14 mouse cellular contexts compared by ENCODE assay signal in genomic region chr2:68819040-68819439, GRCm38 (mm10).
"Had no signal": no experiment of that assay in that cellular context is flagged by ENCODE, and none has a peak within 500 bp of the region (broad histone marks: within the 10 kb centered on the region; RNA-seq: fewer than 3 reads in every experiment).

No protein-coding gene starts in this region.

- H3K9me3 ChIP-seq: midbrain, embryonic 13.5 days; neural tube, embryonic 12.5 days had no signal

- DNase-seq: lung, adult 18-20 months; lung, embryonic 14.5 days; lung, postnatal 10 days; lung, postnatal 4 days; right cerebral cortex, postnatal 25 days; right cerebral cortex, postnatal 4 days; spleen, adult 18-20 months; thymus, adult 18-20 months; thymus, postnatal 14 days; thymus, postnatal 36 days had no signal

- H3K4me3 ChIP-seq: midbrain, embryonic 13.5 days; neural tube, embryonic 12.5 days had no signal

- H3K27me3 ChIP-seq: midbrain, embryonic 13.5 days; neural tube, embryonic 12.5 days had no signal

- H3K36me3 ChIP-seq: midbrain, embryonic 13.5 days; neural tube, embryonic 12.5 days had no signal

- H3K9ac ChIP-seq: liver, embryonic 14.5 days; lung, embryonic 14.5 days; midbrain, embryonic 13.5 days; neural tube, embryonic 12.5 days had no signal

- ATAC-seq: midbrain, embryonic 13.5 days had no signal

- H3K4me1 ChIP-seq: neural tube, embryonic 12.5 days had no signal

- H3K4me2 ChIP-seq: lung, embryonic 14.5 days; midbrain, embryonic 11.5 days; midbrain, embryonic 13.5 days; neural tube, embryonic 12.5 days had no signal

- H3K27ac ChIP-seq: liver, embryonic 14.5 days; midbrain, embryonic 13.5 days; neural tube, embryonic 12.5 days had no signal
